Mouse (Mus musculus) layer of hippocampus, adult 8-10 months (tissue): ENCODE measurements around the gene Mturn. TPM values are rescaled to one million over a fixed set of nuclear protein-coding genes. Genes with fewer than 3 reads are reported as not detected.

ENCODE experiments used
- DNase-seq, 2 experiments: peaks; one replicate each; pipeline ENCODE4 v3.0.0; 2022; ENCODE audit warnings: low spot score in 2 of 2
- total RNA-seq, 4 experiments: library from RNA; stranded (reverse); gene quantifications; 2 replicates each; pipeline ENCODE4 v1.2.4; 2022

Mturn gene
- total RNA-seq, 4 experiments from 2014 or later = 113 to 141 (median 129) TPM

DNA sequence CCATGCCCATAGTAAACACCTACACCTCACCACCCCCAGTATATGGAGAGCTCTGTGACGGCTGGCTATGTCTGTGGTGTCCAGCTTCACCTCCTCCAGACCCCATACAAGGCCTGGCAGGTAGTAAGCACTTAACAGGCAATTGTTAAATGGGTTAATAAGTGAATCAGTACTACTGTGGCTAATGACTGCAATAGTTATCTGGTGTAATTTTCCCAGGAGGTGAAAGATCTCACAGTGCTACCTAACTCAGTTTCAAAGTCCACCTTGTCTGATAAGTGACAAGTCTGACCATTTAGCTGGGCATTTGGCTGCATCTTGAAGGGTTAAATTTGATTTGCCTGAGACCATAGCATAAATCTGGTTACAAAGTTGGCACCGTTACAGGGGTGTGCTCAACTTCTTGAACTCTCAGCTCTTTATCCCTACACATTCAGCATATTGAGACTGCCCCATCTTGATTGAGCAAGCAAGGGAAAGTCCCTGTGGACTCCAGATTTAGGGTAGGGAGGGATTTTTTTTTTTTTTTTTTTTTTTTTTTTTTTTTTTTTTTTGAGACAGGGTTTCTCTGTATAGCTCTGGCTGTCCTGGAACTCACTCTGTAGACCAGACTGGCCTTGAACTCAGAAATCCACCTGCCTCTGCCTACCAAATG, 48.2 kb downstream of the Mturn start:
- no peak for DNase-seq

- DNase-seq = no peak
Measured at GRCm38 (mm10) chr6:54731726-54732125, 50.3 kb downstream of the Mturn start.

DNA sequence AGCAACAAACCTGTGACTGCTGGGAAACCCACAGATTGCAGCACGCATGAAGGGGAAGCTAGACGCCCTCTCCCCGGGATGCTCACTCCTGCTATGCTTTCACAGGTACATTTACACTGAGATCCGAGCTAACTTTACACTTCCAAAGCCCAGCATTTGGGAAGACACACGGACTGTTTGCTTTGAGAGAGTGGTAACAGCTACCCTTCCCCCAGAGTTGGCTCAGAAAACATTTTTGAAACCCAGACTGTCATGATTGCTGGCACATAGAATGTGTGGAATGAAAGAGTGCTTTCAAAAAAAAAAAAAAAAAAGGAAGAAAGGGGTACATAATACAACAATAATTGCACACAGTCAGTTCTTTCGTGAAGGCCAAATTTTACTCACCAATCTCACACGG, 51.3 kb downstream of the Mturn start:
- no peak for DNase-seq

GRCm38 (mm10) chr6:54736126-54736525, 54.7 kb downstream of the Mturn start:
- DNase-seq = no peak

GRCm38 (mm10) chr6:54737255-54737654, 55.8 kb downstream of the Mturn start:
- no peak for DNase-seq

DNA sequence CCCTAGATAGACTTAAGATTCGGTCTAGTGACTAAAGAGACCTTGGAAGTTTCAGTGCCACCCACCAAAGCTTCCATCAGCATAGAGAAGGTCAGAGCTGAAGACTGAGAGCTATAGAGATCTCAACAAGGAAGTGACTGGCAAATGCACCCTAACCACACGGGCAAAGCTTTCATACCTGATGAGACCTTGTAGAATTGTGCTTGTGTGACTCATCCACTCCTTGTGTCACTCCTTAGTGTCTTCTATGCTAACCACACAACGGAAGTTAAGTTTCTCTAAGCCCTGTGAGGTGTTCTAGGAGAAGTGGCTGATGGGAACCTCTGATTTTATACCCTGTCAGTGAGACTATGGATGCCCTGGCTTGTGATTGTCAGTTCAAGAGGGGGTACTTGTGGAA, 56.3 kb downstream of the Mturn start:
- DNase-seq = no peak

- DNase-seq = peak in 1 of 2 experiments; percentile 12
Measured at GRCm38 (mm10) chr6:54749056-54749455, 67.6 kb downstream of the Mturn start.

- DNase-seq = no peak
Measured at GRCm38 (mm10) chr6:54751621-54752020, 70.2 kb downstream of the Mturn start.

DNA sequence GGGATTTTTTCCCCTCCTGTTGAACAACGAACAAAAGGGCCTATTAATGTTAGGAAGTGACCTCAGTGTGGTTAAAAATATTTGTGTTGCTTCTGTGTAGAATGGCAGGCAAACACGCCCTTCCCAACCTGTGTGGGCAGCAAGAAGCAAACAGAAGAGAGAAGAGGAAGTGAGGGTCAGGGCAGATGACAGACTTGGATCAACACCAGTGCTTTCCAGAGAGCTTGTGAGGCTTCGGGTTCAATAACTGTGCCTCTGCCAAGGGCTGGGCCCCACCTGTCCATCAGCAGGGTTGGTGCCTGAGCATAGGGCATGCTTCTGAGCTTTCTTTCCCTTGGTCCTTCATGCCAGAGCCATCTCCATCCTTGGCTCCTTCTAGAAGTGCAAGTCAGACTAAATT, 70.7 kb downstream of the Mturn start:
- no peak for DNase-seq

Other genes with a start within 250 kb of the Mturn start
- 100 to 1,000 TPM; 101 to 107 (median 103) TPM for gene Scrn1, start 115.1 kb upstream of the Mturn start, total RNA-seq
- 10 to 100 TPM; 11.1 to 14.3 (median 12.6) TPM for gene Plekha8, start 86.5 kb upstream of the Mturn start, total RNA-seq
- gene Fkbp14, start 84.3 kb upstream of the Mturn start, total RNA-seq = 10 to 100 TPM; 12.3 to 18.3 (median 13.7) TPM
- 10 to 100 TPM; 20.1 to 33.5 (median 22.8) TPM for gene Znrf2, start 135.3 kb downstream of the Mturn start, total RNA-seq